Mouse (Mus musculus) kidney, postnatal 25 days (tissue): ENCODE results near the gene 1700092M07Rik.
"Not testable (repeated sequence)": the region's sequence is repeated elsewhere in the genome, so short reads cannot be mapped to it uniquely, and the experiment has no call there.

Experiments used
- DNase-seq, 2 experiments: peaks; one replicate each; pipeline ENCODE4 v3.0.0; 2021; ENCODE audit warnings: mixed read lengths in 2 of 2

Gene 1700092M07Rik

DNA sequence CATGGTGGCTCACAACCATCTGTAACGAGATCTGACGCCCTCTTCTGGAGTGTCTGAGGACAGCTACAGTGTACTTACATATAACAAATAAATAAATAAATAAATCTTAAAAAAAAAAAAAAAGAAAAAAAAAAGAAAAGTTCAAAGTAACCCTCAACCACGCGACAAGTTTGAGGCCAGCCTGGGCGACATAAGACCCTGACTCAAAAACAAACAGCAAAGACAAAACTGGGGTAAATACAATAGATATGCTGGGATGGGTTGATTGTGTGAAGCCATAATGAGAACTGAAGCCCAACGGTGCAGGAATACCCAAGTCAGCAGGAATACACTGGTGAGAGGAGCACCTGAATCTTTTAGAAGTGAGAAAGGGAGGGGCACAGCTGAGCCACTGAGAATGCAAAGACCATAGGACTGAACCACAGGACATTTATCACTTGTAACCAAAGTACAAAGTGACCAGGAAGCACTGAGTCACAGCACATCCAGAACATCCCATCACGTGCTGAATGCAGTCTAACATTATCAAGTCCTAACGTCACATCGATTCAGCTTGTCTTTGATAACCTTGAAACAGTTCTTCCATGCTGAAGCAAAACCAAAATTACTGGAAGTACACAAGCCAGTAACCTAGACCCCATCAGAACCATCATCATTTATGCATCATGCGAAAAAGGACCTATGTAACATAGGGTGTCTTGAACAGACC is 23.6 kb upstream of the 1700092M07Rik start:
- DNase-seq = no peak

DNA sequence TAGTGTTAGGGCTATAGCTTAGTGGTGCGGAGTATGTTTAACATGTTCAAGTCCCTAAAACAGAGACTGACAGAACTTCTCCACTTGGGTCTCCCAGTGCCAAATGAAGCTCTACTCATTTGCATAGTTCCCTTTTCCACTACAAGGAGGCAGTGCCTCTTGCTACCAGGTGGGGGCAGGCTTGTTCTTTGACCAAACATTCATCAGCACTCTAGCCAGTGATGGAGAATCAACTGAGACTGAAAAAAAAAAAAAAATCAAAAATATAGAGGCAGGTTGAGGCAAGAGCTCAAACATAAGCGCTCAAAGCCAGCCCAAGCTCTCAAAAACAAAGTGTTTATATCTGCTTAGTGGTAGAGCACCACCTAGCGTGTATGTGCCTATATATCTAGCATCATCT is 22.2 kb upstream of the 1700092M07Rik start:
- peak; percentile 58 to 62 for DNase-seq

DNA sequence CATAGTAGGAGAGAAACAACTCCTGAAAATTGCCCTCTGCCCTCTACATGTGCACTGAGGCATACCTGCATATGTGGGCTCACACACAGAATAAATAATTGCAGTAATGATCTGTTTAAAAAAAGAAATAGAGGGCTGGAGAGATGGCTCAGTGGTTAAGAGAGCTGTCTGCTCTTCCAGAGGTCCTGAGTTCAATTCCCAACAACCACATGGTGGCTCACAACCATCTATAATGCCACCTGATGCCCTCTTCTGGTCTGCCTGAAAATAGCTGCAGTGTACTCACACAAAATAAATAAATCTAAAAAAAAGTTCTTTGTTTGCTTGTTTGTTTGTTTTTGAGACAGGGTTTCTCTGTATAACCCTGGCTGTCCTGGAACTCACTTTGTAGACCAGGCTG is 21.5 kb upstream of the 1700092M07Rik start:
- DNase-seq = peak in 1 of 2 experiments; percentile 17

DNA sequence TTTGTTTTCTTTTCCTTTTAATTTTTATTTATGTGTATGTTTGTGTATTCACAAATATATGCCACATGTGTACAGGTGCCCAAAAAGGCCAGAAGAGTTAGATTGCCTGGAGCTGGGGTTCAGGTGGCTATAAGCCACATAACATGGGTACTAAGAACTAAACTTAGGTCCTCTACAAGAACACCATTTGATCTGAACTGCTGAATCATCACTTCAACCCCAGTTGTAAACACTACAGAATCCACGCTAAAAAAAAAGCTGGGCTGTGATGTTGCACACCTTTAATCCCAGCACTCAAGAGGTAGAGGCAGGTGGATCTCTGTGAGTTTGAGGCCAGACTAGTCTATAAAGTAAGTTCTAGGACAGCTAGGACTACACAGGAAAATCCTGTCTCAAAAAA is 19.1 kb upstream of the 1700092M07Rik start:
- no peak for DNase-seq

DNA sequence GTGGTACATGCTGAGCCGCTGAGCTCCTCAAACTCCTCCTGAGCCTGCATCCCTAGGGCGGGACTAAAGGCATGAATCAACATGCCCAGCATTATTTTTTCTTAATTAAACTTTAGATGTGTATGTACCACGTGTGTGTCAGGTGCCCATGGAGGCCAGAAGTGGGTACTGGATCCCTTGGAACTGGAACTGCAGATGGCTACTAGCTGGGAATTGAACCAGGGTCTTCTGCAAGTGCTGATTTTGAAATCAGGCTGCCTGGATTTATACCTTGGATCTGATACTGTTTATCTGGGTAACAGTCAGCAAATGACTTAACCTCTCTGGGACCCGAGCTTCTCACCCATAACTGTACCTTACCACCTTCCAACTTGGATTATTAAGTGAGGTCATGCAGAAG is 18.5 kb upstream of the 1700092M07Rik start:
- no peak for DNase-seq

DNA sequence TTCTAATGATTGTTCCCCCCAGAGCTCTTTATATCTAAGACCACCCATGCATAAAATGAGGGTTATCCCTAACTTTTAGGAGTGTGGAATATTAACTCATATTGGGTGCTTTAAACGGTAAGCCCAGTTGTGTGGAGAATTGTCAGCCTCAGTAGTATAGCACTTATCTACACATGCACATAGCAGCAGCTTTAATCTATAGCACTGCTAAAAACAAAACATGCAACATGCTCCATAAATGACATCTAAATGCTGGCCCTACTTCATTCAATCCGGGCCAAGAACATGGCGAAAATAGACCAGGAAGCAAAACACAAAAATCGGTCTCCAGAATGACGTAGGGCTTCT is 18.0 kb upstream of the 1700092M07Rik start:
- no peak for DNase-seq

DNA sequence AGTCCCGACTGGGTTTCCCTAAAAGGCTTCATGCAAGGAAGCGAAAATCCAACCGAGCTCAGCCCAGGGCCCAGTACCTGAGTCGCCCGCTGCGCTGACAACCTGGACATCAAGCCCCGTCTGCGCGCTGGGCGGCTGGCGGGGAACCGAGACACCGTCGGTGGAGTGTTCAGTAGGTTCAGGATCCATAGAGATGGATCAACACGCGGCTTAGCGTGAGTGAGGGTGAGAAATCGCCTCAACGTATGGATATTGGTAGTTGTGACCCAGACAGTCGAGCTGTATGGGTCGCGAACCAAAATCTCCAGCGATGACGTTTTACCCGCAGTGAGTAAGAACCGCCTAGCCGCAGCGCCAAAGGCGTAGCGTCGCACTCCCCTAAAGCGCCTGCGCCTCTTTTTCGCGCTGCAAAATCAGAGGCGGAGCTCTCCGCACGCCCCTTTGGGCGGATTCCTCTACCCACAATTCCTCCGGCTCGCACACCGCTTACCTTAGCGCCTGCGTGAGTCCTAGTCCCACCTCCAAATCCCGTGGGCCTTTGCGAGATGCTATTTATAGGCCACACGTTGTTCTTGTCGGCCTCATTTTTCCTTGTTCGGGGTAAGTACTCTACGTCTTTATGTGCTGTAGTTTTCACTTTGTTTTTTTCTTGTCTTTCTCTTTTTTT is 17.5 kb upstream of the 1700092M07Rik start, which contains the start of gene Slc3a2:
TSS of gene Slc3a2 (minus strand) at position 463 of the 667 bp plus-strand sequence.
- DNase-seq = peak; percentile 95 to 98

DNA sequence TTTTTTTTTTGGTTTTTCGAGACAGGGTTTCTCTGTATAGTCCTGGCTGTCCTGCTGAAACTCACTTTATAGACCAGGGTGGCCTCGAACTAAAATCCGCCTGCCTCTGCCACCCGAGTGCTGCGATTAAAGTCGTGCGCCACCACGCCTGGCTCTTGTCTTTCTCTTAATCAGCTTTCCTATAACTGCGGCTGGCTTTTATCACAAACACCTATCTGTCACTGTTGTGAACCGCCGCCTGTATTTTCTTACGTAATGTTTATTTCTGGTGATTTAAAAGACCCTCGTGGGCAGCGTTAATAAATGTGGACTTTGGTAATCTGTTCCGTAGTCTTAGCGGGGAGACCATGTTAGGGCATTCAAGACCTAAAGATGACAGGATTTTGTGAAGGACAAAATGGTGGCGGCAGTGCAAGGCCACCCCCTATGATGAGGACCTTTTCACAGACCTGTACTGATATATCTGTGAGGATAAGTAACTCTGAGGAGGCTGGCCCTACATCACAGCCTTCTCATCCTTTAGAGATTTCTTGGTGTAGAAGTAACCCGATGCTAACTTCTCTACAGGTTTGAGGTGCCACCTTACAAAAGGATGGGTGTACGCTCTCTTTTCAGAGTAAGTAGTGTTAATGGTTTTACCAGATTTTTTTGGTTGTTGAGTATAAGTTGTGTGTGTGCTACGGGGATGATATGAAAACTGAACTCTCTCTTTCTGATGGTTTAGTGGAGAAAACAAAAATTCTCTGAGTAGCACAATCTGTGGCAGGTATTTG is 16.8 kb upstream of the 1700092M07Rik start:
- peak in 1 of 2 experiments; percentile 18 for DNase-seq

DNA sequence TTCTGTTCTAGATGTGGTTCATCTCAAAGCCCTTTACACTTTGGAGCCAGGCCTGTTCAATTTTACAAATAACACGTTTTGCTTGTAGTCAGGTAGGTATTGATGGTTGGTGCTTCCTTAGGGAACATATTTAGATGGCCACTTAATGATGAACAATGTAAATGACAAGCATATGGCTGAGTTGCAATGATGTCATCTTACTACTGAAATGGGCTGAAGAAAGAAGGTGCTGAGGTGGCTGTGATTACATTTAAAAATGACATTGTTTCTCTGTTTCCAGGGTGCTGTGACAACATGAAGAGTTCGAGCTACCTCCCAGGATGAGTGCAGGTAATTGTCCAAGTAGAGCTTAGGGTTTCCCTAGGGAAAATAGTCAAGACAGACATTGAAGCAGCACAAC is 16.1 kb upstream of the 1700092M07Rik start:
- no peak for DNase-seq

DNA sequence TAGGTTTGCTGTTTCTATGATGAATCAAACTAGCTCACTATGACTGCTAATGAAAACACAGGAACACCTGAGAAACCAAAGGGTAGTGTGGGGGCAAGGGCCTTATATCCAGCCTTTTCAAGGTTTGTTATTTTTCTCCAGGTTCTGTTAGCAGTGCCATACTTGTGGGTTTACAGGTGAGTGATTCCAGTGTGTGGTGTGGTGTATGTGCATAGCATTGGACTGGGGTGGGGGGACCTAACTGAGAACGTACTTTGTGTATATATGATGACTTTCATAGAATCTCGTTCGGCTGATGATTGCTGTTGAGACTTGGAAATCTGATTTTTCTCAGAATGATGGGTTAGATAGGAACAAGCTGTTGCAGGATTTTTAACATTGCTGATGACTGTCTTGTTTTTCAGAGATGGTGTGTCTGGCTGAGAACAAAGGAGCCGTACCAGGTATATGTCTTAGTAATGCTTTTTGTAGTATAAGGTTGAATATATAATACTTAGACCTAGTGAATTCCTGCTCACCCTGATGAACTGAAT is 15.4 kb upstream of the 1700092M07Rik start:
- DNase-seq = no peak

DNA sequence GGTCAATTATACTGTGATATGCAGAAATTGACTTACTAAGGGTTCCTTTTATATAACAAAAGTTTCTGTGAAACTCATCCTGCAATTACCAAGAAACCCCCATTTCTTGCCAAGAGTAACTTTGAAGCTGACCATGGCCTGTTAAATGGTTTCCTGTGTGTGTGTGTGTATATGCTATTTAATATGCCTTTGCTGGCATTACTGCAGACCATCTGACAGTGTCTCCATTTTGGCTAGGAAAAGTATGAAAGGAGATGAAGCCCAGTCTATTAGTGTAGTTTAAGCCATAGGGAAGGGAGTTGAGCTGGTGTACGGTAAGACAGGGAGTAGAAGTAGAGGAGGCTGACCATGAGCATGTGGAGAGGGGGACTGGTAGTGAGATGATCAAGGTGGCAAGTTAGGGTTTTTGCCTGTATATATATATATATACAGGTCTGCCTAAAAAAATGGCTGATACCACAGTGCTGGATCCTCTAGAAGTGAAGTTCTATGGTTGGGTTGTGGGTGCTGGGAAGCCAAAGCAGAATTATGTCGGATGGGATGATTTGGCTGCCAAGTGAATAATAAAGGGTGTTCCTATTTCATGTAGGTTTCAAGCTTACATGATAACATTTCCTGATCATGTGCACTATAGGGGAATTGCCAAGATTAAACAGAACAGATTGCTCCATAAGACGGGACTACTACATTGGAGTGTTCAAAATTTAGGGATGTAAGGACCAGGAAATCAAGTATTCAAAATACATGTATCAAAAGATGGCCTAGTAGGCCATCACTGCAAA is 13.7 kb upstream of the 1700092M07Rik start:
- DNase-seq = no peak

DNA sequence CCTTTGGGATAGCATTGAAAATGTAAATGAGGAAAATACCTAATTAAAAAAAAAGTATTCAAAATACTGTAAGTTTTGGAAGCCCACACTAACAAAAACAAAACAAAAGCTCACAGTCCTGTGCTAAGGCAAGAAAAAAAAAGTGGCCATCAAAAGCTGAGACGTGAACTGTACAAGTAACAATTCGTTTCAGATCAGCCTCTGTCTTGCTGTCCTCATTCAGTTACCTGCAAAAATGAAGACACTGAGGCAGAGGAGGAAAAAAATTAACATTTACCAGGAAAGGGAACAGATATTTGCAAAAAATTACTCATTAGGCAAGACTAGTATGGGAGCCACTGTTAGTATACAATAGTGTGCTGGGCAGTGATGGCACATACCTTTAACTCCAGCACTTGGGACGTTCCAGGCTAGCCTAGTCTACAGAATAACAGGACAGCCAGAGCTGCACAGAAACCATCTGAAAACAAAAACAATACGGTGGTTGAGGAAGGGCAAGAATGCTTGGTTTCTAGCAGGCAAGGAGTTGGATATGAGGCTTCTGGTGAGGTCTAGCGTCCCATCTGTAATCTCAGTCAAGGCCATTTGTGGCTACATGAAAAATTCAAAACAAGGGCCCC is 12.9 kb upstream of the 1700092M07Rik start:
- DNase-seq = no peak

DNA sequence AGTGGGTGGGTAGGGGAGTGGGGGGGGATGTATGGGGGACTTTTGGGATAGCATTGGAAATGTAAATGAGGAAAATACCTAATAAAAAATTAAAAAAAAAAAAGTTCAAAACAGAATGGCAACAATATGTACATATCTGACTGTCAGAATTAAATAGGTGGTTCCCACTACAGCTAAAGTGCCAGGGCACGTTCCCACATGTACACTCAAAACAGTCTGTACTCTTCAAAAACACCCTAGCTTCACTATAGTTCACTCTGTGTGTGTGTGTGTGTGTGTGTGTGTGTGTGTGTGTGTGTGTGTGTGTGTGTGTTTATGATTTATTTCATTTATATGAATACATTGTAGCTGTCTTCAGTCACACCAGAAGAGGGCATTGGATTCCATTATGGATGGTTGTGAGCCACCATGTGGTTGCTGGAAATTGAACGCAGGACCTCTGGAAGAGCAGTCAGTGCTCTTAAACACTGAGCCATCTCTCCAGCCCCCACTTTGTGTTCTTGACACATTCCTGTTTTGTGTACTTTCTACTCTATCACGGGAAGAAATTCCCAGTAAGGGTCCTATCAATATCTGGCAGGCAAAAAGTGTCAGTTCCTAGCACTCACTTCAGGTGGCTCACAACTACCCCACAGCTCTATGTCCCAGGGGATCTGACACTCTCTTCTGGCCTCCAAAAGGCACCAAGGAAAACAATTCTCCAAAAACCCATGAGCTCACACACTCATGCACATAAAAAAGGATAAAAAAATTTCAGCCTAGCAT is 12.0 kb upstream of the 1700092M07Rik start:
- not testable (repeated sequence) for DNase-seq

DNA sequence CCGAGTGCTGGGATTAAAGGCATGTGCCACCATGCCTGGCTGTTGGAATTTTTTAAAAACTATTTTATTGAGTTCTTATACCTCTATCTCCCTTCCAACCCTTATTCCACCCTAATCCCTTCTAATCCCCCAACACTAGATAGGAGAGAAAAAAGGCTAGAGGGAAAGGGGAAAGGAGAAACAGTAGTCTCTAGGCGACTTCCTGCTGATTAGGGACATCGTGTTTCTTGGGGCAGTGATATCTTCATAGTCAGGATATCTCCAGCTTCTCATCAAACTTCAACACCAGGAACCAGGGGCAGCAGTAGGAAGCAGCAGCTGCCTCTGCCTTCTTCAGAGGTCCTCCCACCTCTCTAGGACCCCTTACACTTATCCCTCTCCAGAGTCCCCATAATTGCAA is 6.2 kb upstream of the 1700092M07Rik start:
- DNase-seq = no peak

DNA sequence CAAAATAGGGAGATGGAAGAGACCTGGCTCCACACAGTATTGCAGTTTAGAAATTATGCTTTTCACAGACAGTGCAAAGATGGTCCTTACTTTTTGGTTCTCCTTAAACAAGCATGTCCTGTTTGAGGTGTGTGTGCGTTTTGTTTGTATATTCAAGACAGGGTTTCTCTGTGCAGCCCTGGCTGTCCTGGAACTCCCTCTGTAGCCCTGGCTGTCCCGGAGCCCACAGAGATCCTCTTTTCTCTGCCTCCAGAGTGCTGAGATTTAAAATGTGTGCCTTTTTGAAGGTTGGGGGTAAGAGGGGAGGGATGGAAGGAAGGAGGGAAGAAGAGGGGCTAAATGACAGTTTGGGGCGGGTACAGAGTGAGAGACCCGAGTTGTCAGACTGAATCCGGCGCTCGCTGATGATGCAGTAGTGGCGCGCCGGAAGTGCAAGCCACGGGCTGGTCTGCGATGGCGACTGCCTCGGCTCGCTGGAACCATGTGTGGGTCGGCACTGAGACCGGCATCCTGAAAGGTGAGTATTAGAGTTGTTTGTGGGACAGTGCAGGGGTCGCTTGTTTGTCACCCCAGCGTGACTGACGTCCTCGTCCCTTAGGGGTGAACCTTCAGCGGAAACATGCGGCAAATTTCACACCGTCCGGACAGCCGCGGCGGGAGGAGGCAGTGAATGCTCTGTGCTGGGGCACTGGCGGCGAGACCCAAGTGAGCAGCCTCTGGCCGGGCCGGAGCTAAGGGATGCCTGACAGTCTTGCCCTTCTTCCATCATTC is 4.9 kb upstream of the 1700092M07Rik start, which contains the start of gene Wdr74:
TSS of gene Wdr74 (plus strand) at position 439 of the 771 bp plus-strand sequence.
- DNase-seq = peak; percentile 94 to 95

DNA sequence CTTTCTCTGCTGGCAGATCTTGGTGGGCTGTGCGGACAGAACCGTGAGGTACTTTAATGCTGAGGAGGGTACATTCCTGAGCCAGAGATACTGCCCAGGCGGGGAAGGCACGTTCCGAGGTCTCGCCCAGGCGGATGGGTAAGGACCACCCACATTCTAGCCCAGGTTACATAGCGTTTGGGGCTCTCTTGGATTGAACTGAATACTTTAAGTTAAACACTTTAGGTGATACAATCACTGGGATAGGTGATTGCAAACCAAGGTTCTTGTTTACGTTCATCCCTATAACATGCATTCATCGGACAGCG is 4.4 kb upstream of the 1700092M07Rik start:
- DNase-seq = no peak

DNA sequence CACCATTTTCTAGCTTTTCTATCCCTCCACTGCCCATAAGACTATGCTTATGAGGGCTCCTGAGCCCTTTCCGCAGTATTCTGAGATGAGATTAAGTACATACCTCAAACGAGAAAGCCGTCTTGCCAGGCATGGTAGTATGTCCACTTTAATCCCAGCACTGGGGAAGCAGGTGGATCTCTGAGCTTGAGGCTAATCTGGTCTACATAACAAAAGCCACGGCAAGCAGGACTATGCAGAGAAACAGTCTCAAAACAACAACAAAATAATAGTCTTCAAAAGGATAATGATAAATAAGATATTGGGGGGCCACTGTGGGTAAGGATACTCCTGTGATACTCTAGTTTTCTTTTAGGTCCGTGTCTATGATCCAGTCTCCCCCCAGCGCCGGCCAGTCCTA is 1.6 kb upstream of the 1700092M07Rik start:
- no peak for DNase-seq

DNA sequence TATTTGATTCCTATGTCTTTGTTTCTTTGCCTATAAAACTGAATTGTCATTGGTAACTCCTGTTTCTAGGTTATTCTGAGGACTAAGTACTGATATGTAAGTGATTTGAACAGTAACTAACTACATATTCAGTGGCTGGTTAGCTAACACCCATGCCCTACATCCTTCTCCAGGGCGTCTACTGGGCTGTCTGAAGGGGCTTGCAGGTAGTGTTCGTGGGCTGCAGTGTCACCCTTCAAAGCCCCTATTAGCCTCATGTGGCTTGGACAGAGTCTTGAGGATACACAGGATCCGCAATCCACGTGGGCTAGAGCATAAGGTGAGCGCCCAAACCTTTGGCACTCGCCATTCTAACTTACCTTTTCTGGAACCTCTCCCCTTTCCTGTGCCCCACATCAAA is 872 bp upstream of the 1700092M07Rik start:
- DNase-seq = no peak

DNA sequence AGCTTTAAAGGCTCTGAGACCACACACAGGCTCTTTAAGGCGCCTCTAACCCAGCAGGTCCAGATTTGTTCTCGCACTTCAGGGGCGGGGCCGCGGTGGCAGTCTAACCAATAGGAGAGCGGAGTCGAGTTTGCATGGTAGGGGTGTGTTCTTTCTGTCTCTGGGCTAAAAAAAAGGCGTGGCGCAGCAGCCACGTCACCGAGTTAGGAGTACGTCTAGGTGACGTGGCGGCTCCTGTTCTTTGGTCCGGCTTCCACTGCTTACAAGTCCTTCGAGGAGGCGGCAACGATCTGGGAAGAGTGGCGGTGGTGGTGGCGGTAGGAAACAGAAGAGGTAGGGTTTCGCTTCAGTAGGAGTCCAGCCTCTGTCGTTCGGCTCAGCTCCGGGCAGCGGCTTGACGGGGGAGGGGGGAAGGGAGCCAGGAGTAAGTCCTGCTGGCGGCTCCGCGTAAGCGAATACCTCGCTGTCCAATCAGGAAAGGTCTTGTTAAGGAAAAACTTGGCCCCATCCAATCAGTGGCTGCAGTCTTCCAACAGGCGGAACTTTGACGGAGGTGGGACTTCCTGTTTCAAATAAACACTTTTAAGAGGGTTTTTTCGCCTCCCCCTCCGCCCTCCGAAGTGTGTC is 838 bp downstream of the 1700092M07Rik start, which contains the start of gene Stx5a:
TSS of gene Stx5a (plus strand) at position 171 of the 627 bp plus-strand sequence.
- DNase-seq = peak; percentile 98 to 99

DNA sequence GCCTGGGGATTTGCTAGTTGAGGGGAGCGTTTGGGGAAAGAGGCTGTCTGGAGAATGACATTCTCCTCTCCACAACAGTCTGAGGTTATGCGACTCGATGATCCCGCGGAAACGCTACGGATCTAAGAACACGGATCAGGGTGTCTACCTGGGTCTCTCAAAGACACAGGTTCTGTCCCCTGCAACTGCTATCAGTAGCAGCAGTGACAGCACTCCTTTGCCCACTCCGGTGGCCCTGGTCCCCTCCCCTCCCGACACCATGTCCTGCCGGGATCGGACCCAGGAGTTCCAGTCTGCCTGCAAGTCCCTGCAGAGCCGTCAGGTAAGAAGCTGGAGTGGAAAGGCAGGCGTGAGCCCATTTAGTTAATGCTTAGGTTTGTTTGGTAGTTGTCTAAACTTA is 1.7 kb downstream of the 1700092M07Rik start:
- DNase-seq = no peak
